Mouse (Mus musculus): Measurements from ENCODE around the gene Lrch1.

DNA sequence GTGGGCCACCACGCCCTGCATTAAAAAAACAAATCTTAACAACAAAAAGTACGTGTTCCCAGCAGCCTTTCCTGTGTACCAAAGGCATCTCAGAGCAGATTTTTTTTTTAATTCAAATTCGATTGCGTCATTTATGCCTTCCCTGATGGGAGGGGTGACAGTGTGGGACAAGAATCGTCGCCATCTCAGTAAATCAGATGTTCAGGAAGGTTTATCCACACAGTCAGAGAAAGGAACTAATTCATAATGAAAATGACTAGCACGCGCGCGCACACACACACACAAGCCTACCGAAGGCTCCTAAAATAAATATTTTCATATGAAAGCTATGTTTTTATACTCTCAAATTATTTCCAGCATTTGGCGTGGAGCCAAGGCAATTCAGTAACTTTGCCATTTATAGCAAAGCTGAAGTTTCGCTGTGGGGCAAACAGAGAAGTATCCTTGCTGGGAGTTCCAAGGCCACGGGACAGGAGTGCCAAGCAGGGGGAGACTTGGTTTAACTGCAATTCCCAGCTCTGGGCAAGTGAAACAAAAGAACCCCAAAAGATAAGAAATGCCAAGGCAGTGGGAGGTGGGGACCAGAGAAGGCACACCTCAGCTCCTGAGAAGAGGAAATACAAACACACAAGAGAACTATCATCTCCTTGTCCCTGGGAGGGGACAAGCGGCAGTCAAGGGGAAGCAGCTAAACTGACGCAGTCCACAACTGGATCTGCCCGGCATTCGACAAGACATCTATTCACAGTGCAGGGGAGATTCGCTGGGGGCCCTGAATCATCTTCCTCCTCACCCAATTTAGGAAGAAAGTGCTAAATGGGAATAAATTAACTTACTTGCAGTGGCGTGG lies 34.1 kb downstream of the Lrch1 start:
- TF ChIP-seq EP300 (IDR thresholded peaks at IDR 0.05) = peak; percentile 78
- TF ChIP-seq CTCF (IDR thresholded peaks at IDR 0.05) = no peak

Measured in lung, postnatal 0 days (tissue).